Mouse (Mus musculus) left cerebral cortex, adult 6 months (tissue): Measurements from ENCODE around the gene Utf1. TPM values are rescaled to one million over a fixed set of nuclear protein-coding genes. Genes with fewer than 3 reads are reported as not detected.

Source experiments
- long read RNA-seq, 2 experiments: library from polyadenylated mRNA; unstranded; transcript quantifications; one replicate each; pipeline ENCODE4 v2.0.0; 2019 to 2020
- polyA plus RNA-seq: library from polyadenylated mRNA; unstranded; fragments of <200 nt; fragmentation: Nextera tagmentation; gene quantifications from 2 replicates; pipeline ENCODE4 v1.2.3, GENCODE M21; 2021

The Utf1 gene
- polyA plus RNA-seq: not detected in 2 replicates
- long read RNA-seq, experiment 1: 0 reads
- long read RNA-seq, experiment 2: 0 reads

DNA sequence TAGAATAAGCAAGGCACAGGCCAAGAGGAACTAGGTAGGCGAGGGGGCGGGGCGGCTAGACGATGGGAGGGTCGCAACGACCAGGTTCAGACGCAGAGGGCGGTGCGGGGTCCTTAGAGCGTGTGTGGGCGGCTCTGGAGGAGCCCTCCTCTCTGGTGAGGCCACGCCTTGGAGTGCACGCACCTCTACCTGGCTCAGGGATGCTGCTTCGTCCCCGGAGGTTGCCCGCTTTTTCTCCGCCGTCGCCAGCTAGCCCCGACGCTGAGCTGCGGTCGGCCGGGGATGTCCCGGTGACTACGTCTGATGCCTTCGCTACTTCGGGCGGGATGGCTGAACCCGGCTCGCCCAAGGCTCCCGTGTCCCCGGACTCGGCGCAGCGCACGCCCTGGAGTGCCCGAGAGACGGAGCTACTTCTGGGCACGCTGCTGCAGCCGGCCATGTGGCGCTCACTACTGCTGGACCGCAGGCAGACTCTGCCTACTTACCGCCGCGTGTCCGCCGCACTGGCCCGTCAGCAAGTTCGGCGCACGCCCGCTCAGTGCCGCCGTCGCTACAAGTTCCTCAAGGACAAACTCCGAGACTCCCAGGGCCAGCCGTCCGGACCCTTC lies at the start of gene Utf1:
Gene Utf1, plus strand, starts transcription at position 116 of the 608 bp plus-strand sequence.

GRCm38 (mm10) chr7:139894655-139895557 lies 48.7 kb upstream of the Utf1 start, which contains the start of gene Kndc1:
Gene Kndc1 (plus strand): TSS chr7:139894696.

DNA sequence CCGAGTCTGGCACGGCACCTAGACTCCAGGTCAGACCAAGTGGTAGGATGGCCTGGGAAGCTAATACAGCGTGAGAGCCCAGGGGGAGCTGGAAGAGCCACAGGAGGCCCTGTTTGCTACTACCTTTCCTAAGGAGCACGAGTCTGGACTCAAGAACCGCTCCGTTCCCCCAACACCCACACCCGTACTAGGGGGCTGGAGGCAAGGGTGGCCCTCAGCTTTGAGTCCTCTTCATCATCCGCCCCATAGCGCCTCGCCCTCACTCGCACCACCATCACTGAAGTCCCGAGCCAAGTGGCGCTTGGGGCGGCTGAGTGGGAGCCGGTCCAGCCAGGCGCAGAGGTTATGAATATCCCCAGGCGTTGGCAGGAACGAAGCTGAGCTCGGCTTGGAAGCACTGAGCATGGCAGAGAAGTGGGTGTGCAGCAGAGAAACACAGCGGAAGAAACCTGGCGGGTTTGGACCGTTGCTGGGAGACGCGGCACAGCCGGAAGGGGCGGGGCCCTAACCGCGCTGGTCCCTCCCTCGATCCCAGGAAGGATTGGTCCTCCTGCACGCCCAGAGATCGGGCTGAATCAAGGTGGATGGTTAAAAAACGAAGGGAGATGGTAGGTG lies 34.8 kb downstream of the Utf1 start, which contains the start of gene 6430531B16Rik:
Gene 6430531B16Rik, minus strand, starts transcription at position 478 of the 615 bp plus-strand sequence.

GRCm38 (mm10) chr7:139992406-139992805 lies 48.8 kb downstream of the Utf1 start, which contains the start of gene Adam8:
Gene Adam8 (minus strand): TSS chr7:139992562.

Other genes with a start within 250 kb of the Utf1 start
- gene Adgra1, start 109.6 kb upstream of the Utf1 start, polyA plus RNA-seq: 37.3 and 53.9 TPM in 2 replicates
- gene Kndc1, start 49.1 kb upstream of the Utf1 start, polyA plus RNA-seq: 14.1 and 22.4 TPM in 2 replicates
- gene 6430531B16Rik, start 35.0 kb downstream of the Utf1 start, polyA plus RNA-seq: 0.82 and 1.3 TPM in 2 replicates
- gene Adam8, start 48.8 kb downstream of the Utf1 start, polyA plus RNA-seq: 0.46 and 0.47 TPM in 2 replicates
- 36.5 and 53.0 TPM in 2 replicates for gene Zfp511, start 92.6 kb downstream of the Utf1 start, polyA plus RNA-seq
- gene Tubgcp2, start 92.9 kb downstream of the Utf1 start, polyA plus RNA-seq: 22.3 and 31.9 TPM in 2 replicates
- gene Msx3, start 105.3 kb downstream of the Utf1 start, polyA plus RNA-seq: not detected in 2 replicates
- 444 and 556 TPM in 2 replicates for gene Caly, start 138.8 kb downstream of the Utf1 start, polyA plus RNA-seq
- gene Prap1, start 149.6 kb downstream of the Utf1 start, polyA plus RNA-seq: not detected in 2 replicates
- gene Fuom, start 158.7 kb downstream of the Utf1 start, polyA plus RNA-seq: 114 and 131 TPM in 2 replicates
- 4.3 and 5.1 TPM in 2 replicates for gene Paox, start 172.0 kb downstream of the Utf1 start, polyA plus RNA-seq
- gene Echs1, start 172.7 kb downstream of the Utf1 start, polyA plus RNA-seq: 107 and 129 TPM in 2 replicates
- 35.5 and 55.8 TPM in 2 replicates for gene Mtg1, start 193.8 kb downstream of the Utf1 start, polyA plus RNA-seq
- 53.6 and 65.3 TPM in 2 replicates for gene Sprn, start 211.1 kb downstream of the Utf1 start, polyA plus RNA-seq
- gene Olfr522, start 221.0 kb downstream of the Utf1 start, polyA plus RNA-seq: not detected in 2 replicates
- not detected in 2 replicates for gene Olfr523, start 229.4 kb downstream of the Utf1 start, polyA plus RNA-seq